Mouse (Mus musculus) cerebellum, adult 2 months (tissue): ENCODE results near the gene Oscp1.

Experiments
- CTCF ChIP-seq: fragments of 200-500 bp; IDR thresholded peaks from 2 replicates; pipeline ENCODE4 v1.5.1; 2011; ENCODE audit warnings: low read depth, mild to moderate bottlenecking, control low read depth, low read length, moderate library complexity, borderline replicate concordance; ENCODE audit not compliant: insufficient read depth
- POLR2A ChIP-seq: fragments of 200-500 bp; IDR thresholded peaks from 2 replicates; pipeline ENCODE4 v1.6.1; 2011; ENCODE audit warnings: low read length, control low read depth, borderline replicate concordance; ENCODE audit not compliant: insufficient read depth

DNA sequence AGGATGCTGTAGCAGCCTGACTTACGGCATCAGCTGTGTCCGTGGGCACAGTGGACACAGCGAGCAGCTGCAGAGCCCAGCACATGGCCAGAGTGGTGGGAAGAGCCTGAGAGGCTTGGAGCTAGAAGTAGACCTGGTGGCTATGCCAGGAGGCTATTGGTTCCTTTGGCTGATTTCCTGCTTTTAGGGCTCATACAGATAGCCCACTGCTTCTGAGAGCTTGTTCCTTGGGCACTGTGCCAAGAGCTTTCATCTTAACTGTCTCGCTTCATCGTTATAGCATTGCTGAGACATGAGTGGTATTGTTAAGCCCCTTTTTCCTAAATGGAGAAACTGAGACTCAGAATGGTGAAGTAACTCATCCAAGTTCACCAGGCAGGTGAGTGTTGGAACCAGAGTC, 32.6 kb upstream of the Oscp1 start:
- TF ChIP-seq CTCF, result no peak
- TF ChIP-seq POLR2A, result no peak
